Mouse (Mus musculus) C2C12 (cell line): ENCODE measurements at regions not wholly inside any gene's neighbourhood (a gene's known extent, or its start where the extent isn't known, plus 50 kb on each side); places are given as distances from the start of the nearest gene placed in this dataset.

Experiments used
- CTCF ChIP-seq: IDR thresholded peaks from one replicate; pipeline ENCODE4 v1.5.1; 2011; ENCODE audit not compliant: control insufficient read depth, insufficient read depth, insufficient read length
- MAX ChIP-seq: IDR thresholded peaks from one replicate; pipeline ENCODE4 v1.6.1; 2011; ENCODE audit warnings: mild to moderate bottlenecking, control low read depth
- USF1 ChIP-seq: IDR thresholded peaks from one replicate; pipeline ENCODE4 v1.6.1; 2011; ENCODE audit warnings: low read depth, mild to moderate bottlenecking, control low read depth, moderate library complexity

GRCm38 (mm10) chr2:162854606-162855005 is 76.7 kb upstream of the Srsf6 start:
- no peak for TF ChIP-seq CTCF
- TF ChIP-seq MAX = no peak
- no peak for TF ChIP-seq USF1
